Mouse (Mus musculus): ENCODE data around the gene Prdm1. TPM values are rescaled to one million over a fixed set of nuclear protein-coding genes. Genes with fewer than 3 reads are reported as not detected.

The Prdm1 gene
- total RNA-seq, 2 experiments from 2014 or later, result 0.77 to 2.6 TPM

DNA sequence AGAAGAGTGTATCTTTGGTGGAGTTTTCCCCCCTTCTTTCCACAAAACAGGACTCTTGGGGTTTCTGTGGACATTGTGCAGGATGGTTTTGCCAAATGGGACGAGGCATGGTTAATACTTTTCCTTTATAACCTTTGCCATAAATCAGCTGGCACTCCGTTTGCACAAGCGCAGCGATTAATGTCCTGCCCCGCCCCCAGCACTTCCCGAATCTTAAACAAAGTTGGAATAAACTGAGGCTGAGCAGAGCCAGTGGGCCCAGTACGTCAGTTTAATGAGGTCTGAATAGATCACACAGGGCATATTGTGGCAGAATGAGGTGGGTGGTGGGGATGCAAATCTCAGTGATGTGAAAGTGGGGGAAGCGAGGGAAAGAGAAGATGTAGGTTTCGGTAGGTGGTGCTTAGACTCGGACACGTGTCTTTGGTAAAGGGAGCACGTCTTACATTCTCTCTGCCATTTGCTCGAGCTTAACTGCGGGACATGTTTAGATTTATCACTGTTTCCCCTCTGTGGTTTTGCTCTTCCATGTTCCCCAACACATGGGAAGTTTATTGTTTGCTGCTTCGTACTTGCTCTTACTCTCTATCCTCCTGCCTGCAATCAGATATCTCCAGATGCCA, 28.3 kb downstream of the Prdm1 start:
- ATAC-seq (replicated peaks; ENCODE audit: low FRiP score, poor library complexity, severe bottlenecking), result no peak

DNA sequence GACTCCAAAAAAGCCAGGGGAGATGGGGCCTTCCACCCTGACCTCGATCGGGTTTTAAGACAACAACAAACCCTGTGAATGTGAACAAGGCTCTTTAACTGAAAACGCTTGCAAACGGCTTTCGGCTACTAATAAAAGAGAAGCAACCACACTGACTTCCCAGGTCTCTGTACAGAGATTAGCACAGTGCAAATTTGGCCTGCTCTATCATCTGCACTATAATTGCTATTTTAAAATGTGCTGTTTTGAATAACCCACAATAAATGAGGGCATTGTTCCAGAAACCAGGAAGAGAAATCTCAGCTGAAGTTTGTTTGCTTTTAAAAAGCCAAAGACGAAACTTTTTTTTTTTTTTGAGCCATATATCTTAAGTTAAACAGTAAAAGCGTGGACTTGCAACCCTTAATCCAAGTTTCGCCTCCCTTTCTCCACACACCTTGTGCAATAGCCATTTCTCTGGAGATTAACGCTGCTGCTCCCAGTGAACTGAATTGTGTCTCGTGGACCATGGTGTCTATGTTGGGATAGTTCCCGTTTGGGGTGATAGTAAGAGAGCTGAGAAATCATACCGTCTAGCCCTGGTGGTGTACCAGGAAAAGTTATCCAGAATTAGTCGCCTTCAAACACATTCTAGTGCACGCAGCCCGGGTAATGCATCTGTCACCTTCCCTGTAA, 34.3 kb downstream of the Prdm1 start:
- no peak for ATAC-seq (replicated peaks; ENCODE audit: low FRiP score, poor library complexity, severe bottlenecking)

DNA sequence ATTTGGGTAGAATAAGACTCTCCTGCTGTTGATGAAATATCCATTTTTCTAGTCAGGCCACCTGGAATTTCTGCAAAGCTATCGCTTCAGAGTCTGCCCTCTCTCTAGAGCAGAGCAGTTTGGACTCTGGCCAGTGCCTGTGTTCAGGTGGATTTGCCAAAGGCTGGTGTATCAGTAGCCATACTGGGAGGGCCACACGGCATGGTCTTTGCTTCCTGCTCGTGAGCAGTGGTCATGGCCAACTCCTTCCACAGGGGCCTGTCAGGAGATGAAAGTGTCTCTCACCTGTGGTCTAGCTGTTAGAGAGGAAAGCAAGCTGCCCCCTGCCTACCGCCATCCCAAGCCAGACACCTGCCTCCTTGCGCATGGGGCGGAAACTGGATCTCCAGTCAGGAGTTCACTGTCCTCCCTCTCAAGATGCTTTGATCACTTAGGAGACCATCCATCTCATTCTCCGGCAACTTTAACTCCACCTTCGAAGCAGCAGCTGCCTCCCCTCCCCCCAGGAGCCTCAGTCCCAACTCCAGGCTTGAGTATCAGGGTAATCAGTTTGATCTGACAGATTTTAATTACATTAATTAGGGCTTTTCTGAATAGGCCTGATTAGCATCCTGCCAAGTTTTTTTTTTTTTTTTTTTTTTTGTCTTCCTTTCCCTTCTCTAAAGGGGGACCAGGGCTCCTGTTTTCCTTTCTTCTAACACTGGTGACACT, 35.3 kb downstream of the Prdm1 start:
- ATAC-seq (replicated peaks; ENCODE audit: low FRiP score, poor library complexity, severe bottlenecking), result no peak

DNA sequence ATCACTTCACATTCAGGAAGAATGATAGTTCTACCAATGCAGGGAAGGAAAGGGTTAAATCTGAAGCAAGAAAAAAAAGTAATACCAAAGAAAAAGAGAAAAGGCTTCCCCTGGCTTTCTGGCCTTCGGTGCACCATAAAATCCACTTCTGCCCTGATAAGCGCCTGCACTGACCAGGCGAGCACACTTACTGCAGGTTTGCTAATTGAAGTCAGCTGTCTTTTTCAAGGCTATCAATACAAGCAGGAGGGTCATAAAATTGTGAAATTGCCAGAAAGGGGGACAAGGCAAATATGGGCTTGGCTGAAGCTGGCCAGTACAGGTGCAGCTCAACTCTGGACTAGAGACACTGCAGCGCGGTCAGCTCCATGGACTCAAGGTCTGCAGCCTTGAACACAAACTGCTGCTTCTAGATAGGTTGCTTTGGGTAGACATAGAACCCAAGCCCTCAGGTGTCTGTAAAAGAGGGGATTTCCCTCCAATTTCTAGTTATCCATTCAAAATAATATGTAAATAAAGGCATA, 37.3 kb downstream of the Prdm1 start:
- ATAC-seq (replicated peaks; ENCODE audit: low FRiP score, poor library complexity, severe bottlenecking), result no peak

DNA sequence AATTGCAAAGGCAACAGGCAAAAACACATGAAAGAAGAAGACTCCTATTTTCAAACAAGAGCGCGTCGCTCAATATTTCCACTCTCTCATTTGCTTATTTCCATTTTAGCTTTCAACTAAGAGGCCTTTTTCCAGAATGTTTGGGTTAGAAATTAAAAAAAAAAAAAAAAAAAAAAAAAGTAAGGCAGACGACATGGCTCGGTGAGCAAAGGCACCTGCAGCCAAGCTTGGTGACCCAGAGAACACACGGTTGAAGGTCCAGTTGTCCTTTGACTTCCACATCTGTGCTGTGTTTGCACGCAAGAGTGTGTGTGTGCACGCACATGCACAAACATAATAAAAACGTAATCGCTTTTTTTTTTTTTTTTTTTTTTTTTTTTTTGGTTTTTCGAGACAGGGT, 41.2 kb downstream of the Prdm1 start:
- no peak for ATAC-seq (replicated peaks; ENCODE audit: low FRiP score, poor library complexity, severe bottlenecking)

DNA sequence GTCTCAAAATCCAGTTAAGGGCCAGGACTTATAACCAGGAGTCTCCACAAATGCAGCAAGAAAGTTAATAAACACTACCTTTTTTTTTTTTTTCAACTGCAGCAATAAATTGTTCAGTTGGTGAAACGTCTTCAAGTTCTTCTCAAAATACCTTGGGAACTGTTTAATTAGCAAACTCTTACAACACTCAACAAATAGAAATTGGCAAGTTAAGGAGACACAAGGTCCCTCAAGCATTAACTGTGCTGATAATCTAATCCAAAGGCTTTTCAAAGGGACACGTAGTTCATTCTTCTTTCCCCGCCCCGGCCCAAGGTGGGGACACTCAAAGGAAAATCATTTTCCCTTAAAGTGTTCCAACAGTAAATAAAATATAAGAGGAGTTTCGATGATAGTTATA, 44.2 kb downstream of the Prdm1 start:
- ATAC-seq (replicated peaks; ENCODE audit: low FRiP score, poor library complexity, severe bottlenecking), result no peak

DNA sequence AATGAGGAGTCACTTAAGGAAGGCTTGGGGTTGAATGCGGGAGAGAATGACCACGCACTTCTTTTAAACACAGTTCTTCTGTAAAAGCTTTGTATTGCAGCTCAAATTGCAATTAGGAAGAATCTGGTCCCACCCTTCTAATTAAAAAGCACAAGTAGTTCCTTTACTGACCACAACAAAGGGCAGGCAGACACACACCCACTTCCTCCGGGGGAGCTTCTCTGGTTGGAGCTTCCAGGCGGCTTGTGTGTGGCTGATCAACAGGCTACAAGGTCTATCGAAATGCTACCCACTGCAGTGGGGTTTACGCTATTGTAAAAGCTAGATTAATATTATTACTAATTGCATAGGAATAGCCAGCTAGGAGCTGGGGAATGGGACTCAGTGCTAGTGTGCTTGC, 45.2 kb downstream of the Prdm1 start:
- no peak for ATAC-seq (replicated peaks; ENCODE audit: low FRiP score, poor library complexity, severe bottlenecking)

DNA sequence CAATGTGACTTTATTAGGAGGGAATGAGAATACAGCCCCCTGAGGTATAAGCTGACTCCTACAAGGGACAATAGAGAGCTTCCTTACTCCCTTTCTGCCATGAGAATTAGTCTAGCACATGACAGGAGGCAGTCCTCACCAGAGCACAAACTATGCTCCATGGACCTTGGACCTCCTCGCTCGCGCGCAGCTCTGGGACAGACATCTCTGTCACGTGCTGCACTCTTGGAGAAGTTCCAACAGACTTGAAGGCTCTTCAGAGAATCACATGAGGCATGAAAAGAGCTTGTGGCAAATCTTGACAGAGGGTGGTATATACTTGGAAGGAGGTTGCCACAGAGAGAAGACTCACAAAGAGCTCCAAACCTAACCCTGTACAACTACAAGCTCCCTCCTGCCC, 46.9 kb downstream of the Prdm1 start:
- ATAC-seq (replicated peaks; ENCODE audit: low FRiP score, poor library complexity, severe bottlenecking), result no peak

DNA sequence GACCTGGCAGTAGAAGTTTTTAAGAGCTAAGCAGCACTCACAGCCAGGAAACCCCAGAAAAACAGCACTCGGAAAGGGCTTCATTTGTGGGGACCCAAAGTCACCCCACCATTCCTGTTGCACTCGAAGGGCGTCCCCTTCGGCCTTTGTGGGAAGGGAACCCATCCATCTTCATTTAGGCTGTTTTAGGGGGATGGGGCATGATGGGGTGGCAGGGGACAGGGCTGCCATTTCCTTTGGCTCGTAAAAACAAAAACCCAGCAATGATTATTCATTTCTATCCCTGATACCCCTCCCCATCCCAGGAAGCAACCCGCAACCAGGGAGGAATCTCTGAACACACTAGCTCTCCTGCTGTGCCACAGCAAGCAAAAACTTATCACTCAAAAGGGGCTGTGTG, 49.0 kb downstream of the Prdm1 start:
- ATAC-seq (replicated peaks; ENCODE audit: low FRiP score, poor library complexity, severe bottlenecking), result no peak

DNA sequence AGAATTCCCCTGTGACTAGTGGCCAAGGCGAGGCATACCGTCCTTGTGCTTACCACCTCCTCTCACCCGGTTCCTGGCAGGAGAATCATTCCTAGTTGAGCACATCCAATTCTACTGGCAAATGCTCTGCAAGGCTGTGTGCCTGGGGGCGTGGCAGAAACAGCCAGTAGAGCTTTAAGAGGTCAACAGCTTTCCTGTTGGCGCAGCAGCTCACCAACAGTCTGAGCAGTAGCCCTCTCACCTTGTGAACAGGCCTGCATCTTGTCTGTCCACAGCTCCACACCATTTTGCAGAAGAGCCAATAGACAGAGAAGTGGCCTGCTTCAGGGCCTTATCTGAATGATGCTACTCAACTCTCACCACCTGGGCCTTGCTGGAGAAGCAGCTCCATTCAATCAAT, 50.2 kb downstream of the Prdm1 start:
- ATAC-seq (replicated peaks; ENCODE audit: low FRiP score, poor library complexity, severe bottlenecking), result no peak

DNA sequence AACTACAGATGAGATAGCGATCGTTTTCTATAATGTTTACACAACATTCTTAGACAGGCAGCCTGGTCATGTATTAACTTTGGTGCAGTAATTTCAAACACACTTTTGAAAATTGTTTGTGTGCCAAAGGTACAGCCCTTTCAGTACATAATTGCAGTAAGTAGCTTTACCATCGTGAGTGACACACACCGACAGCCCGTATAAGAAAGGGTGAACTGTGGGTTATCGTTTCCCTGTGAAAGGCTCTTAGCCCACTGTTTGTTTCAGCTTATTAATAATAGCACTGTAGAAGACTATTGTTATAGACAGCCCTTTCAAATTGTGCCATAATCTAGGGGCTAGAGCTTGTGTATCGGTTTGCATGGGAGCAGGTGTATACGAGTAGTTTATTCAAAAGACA, 51.1 kb downstream of the Prdm1 start:
- no peak for ATAC-seq (replicated peaks; ENCODE audit: low FRiP score, poor library complexity, severe bottlenecking)

DNA sequence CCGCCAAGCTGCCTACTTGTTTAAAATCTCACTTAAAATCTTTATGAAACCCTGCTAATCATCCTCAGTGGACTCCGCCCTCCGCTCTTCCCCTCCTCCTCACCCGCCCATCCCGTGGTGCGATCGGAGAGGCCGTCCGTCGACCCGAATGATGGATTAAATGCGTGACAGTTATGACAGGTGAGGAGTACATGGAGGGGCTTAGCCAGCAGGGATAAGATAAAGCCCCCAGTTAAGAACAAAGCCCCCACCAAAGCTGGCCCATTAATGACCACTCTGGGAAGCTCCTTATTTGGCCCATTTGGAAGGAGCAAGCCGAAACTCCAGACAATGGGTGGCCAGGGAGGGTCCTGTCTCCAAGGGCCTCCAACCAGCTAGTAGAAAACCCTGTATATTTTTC, 51.8 kb downstream of the Prdm1 start:
- ATAC-seq (replicated peaks; ENCODE audit: low FRiP score, poor library complexity, severe bottlenecking), result no peak

DNA sequence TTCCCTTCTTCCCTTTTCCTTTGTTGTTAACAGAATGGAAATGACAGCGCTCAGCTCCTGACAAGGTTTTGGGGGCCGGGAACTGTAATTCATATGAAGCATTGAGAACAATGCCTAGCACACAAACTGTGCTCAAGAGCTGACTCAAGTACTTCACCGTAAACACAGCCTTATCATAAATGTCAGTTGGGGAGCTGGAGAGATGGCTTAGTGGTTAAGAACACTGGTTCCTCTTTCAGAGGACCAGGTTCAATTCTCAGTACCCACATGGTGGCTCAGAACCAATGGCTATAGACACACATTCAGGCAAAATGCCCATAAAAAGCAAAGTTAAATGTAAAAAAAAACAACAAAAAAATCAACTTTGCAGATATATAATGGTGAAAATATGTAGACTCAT, 52.9 kb downstream of the Prdm1 start:
- no peak for ATAC-seq (replicated peaks; ENCODE audit: low FRiP score, poor library complexity, severe bottlenecking)

DNA sequence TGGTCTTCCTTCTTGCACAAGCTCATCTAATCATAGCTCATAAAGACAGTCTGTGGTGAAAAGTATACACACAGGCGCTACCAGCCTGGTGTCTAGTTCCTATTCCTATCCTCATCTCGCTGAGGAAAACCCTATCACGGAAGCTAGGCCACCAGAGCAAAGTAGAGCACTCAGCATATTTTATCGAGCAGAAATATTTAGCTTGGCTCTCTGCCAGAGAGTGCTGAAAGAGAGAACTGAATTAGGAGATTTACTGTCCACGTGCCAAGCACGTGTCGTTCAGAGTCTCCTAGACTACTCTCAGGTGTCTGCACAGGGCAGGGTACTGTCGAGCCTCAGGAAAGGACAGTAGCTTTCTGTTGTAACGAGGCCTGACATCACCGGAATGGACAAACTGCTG, 54.0 kb downstream of the Prdm1 start:
- ATAC-seq (replicated peaks; ENCODE audit: low FRiP score, poor library complexity, severe bottlenecking), result no peak

DNA sequence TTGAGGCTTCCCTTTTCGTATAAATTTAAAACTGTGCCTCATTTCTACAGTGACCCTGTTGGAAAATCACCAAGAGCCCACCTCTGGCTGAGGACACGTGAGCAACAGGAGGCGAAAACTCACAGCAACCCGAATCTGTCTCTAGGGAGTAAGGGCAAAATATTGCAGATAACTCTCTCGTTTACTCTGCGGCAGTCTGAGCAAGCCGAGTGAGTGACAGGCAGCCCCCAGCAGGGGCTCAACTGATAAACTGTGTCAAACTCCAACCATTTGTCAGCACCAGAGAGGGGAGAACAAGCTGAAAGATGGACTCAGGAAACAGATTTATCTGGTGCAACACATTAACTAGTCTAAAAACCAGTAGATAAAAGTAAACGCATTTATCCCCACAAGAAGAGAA, 62.7 kb downstream of the Prdm1 start:
- no peak for ATAC-seq (replicated peaks; ENCODE audit: low FRiP score, poor library complexity, severe bottlenecking)

DNA sequence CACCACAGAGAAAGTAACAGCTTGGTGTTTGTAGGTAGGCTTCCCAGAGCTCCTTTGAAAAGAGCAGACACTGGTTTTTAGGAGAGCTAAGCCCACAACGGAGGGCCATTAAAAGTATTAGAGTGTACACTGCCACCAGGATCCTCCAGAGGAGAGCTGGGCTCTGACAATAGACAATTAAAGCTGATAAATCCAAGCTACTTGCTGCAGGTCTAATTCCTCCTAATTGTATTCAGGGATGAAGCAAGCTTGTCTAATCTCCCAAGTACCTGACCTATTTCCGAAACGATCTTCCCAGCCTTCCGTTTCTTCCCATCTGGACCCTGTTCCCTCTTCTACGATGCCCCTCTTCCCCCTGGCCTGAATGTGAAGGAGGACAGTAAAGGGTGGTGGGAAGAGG, 63.7 kb downstream of the Prdm1 start:
- no peak for ATAC-seq (replicated peaks; ENCODE audit: low FRiP score, poor library complexity, severe bottlenecking)

DNA sequence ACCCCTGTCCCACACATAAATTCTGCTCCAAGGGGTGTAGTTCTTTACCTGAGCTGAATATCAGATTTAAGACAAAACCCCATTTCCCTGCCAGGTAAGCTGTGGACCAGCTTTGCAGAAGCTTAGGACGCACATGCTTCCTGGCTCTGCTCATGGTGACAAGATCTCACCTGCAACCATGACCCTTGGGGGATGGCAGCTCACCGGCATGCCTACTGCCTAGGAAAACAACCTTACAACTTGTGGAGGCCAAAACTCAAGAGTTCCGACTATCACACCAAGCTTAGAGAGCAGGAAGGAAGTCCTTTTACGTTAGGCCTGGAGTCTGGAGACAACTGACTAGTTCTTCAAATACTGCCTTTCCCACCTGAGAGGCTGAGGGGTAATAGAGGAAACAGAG, 64.4 kb downstream of the Prdm1 start:
- no peak for ATAC-seq (replicated peaks; ENCODE audit: low FRiP score, poor library complexity, severe bottlenecking)

DNA sequence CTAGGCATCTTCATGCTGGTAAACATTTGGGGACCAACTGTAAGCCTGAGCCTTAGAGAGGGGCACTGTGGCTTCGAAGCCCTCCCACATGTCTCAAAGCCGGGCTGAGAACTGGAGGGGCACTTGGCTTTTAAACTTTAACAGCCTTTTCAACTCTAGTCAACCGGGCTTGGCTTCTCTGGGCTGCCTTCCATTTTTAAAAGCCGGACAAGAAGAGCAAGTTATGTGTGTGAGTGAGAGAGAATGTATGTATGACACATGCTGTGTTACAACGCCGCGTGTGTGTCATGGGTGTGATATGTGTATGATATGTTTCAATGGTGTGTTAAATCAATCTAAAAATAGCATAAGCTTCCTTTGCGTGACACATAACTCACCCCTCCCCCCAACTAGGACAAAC, 66.0 kb downstream of the Prdm1 start:
- no peak for ATAC-seq (replicated peaks; ENCODE audit: low FRiP score, poor library complexity, severe bottlenecking)

DNA sequence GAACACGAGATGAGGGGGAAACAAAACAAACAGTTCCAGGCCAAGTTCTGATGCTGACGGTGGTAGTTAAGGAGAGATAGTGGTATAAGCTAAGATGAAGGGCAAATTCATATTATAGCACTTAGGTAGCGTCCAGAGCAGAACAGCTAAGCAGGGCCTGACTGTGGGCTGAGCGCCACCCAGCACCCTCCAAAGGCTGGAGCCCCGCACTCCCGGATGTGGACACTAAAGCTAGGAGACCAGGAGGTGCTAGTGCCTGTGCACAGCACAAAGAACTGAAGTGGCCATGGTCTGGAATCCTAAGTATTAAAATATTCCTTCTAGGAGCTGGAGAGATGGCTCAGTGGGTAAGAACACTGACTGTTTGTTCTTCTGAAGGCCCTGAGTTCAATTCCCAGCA, 67.2 kb downstream of the Prdm1 start:
- no peak for ATAC-seq (replicated peaks; ENCODE audit: low FRiP score, poor library complexity, severe bottlenecking)

DNA sequence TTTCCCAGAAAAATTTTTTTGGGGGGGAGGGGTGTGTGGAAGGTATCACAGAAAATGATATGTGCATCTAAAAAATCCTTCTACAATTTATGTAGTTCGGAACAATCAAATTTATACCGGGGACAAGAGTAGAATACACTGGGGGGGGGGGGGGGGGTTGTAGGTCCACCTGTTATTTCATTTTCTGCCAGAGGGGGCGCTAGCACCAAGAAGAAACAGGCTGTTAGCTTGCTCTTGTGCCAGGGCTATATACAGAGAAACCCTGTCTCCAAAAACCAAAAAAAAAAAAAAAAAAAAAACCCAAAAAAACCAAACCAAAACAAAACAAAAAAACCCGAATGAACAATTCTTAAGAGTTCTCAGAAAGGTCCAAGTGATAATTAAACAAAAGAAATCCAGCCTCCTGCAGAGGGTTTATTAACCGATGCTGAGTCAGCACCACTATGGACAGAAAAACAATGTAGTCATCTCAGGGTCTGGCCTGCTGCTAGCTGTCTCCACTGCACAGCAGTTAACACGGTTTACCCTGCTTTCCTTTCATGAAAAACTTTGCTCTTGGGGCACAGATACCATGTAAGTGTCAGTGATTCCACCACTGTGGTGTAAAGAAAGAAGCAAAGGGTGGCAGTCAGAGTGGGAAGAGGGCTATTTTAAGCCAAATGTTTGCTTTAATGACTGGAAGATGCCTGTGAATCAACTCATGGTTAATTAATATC, 68.0 kb downstream of the Prdm1 start:
- no peak for ATAC-seq (replicated peaks; ENCODE audit: low FRiP score, poor library complexity, severe bottlenecking)

Data from erythroblast, adult 5-6 weeks (primary cell).